Mouse (Mus musculus): ENCODE data around the gene Pax3. TPM values are rescaled to one million over a fixed set of nuclear protein-coding genes. Genes with fewer than 3 reads are reported as not detected.

Pax3 gene
- total and polyA plus RNA-seq, 3 experiments, result 0.08 to 0.10 TPM; not detected in 1

GRCm38 (mm10) chr1:78204341-78204740 lies 7.4 kb upstream of the Pax3 start:
- Histone ChIP-seq H3K79me2 (replicated peaks; ENCODE audit: control insufficient read depth, extremely low read depth, insufficient read depth, poor library complexity, severe bottlenecking) (no peaks in the 10 kb centered on the region), H3K4me1 (ENCODE audit: control insufficient read depth in 1 of 2, insufficient read depth in 2 of 2) (peaks cover 0 to 4% of the 10 kb centered on the region in 2 experiments; a peak in 2 of 4 replicates), H3K27ac (ENCODE audit: insufficient read depth, low read depth) (no peak overlapping the region), H3K9ac (ENCODE audit: insufficient read depth, low read depth) (peak overlapping the region; percentile 69; the same call in 1 of the 2 replicates), H3K9me3 (replicated peaks; ENCODE audit: low read length) (no peaks in the 10 kb centered on the region), H3K4me2 (ENCODE audit: insufficient read depth, low read depth, poor library complexity, severe bottlenecking) (peak overlapping the region; percentile 81), H3K36me3 (replicated peaks in 1 of 2; ENCODE audit: control insufficient read depth in 1 of 2, insufficient read depth in 1 of 2, low read length in 1 of 2) (no peaks in the 10 kb centered on the region), H3K4me3 (replicated peaks in 1 of 3; ENCODE audit: low read depth in 2 of 3, low read length in 2 of 3, poor library complexity in 1 of 3) (peak overlapping the region in 1 of 3 experiments; percentile 54), H3K27me3 (replicated peaks) (no peaks in the 10 kb centered on the region)
- in situ Hi-C loops (cut with MboI; ENCODE audit: low pct_ligation_motif_present, low pct_unique_long_range_greater_than_20kb, low sequenced_read_pairs), result no loop called here
- dilution Hi-C loops (cut with MboI; ENCODE audit: extremely low pct_ligation_motif_present, extremely low pct_unique_long_range_greater_than_20kb, low sequenced_read_pairs), result no loop called here
- TF ChIP-seq ETS1 (conservative IDR thresholded peaks at IDR 0.05; ENCODE audit: low read depth, low read length) (no peak), ZC3H11A (IDR thresholded peaks at IDR 0.05; ENCODE audit: low read depth, low read length) (no peak), NRF1 (IDR thresholded peaks at IDR 0.05; ENCODE audit: low read depth, low read length) (no peak), RAD21 (IDR thresholded peaks at IDR 0.05; ENCODE audit: low read depth, low read length) (no peak)
- DNase-seq (ENCODE audit: extremely low read depth), result no peak

GRCm38 (mm10) chr1:78203622-78204211 lies 6.8 kb upstream of the Pax3 start:
- TF ChIP-seq KAT2A (IDR thresholded peaks at IDR 0.05; ENCODE audit: insufficient replicate concordance, low read length) (no peak), TCF12 (IDR thresholded peaks at IDR 0.05; ENCODE audit: low read depth, low read length) (0 out of 2 replicates have a peak, but pooled peaks have one; percentile 30), RCOR1 (conservative IDR thresholded peaks at IDR 0.05; ENCODE audit: low read depth, low read length) (no peak), BHLHE40 (IDR thresholded peaks at IDR 0.05; ENCODE audit: low read depth, low read length) (peak; percentile 81)
- H3K4me1 ChIP-seq (ENCODE audit: control insufficient read depth in 1 of 2, insufficient read depth in 2 of 2), result peaks cover 0 to 4% of the 10 kb centered on the region in 2 experiments; a peak in 2 of 4 replicates
- H3K27me3 ChIP-seq (replicated peaks), result no peaks in the 10 kb centered on the region
- H3K27ac ChIP-seq (ENCODE audit: insufficient read depth, low read depth), result no peak overlapping the region
- peak overlapping the region; percentile 81 for H3K4me2 ChIP-seq (ENCODE audit: insufficient read depth, low read depth, poor library complexity, severe bottlenecking)
- no peaks in the 10 kb centered on the region for H3K9me3 ChIP-seq (replicated peaks; ENCODE audit: low read length)
- no peaks in the 10 kb centered on the region for H3K79me2 ChIP-seq (replicated peaks; ENCODE audit: control insufficient read depth, extremely low read depth, insufficient read depth, poor library complexity, severe bottlenecking)
- no peaks in the 10 kb centered on the region for H3K36me3 ChIP-seq (replicated peaks in 1 of 2; ENCODE audit: control insufficient read depth in 1 of 2, insufficient read depth in 1 of 2, low read length in 1 of 2)
- H3K9ac ChIP-seq (ENCODE audit: insufficient read depth, low read depth), result peak overlapping the region; percentile 69
- peak overlapping the region; percentile 54 to 59 (median 55) for H3K4me3 ChIP-seq (replicated peaks in 1 of 3; ENCODE audit: low read depth in 2 of 3, low read length in 2 of 3, poor library complexity in 1 of 3)
- in situ Hi-C loops (cut with MboI; ENCODE audit: low pct_ligation_motif_present, low pct_unique_long_range_greater_than_20kb, low sequenced_read_pairs) (no loop called here), dilution Hi-C loops (cut with MboI; ENCODE audit: extremely low pct_ligation_motif_present, extremely low pct_unique_long_range_greater_than_20kb, low sequenced_read_pairs) (no loop called here)
- DNase-seq (ENCODE audit: extremely low read depth), result no peak

DNA sequence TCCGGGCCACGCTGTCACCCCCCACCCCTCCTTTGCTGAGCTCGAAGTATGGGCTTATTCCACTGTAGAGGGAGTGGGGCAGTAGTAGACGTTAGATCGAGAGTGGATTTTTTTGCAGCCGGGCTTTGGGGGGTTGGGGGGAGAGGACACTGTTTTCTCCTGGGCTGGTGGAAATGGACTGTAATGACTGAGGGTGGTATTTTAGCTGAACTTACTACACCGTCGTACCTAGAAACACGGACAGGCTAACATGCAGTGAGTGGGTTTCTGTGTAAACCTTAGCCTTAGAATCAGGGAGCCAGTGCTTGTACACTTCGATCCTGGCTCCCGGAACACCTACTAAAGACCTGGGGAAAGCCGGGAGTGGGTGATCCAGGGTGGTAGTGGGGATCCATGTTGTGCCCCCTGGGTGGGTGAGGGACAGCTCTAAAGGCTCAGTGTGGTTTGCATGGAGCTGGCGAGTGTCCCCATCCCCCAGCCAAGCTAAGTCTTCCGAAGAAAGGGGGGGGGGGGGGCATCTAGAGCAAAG lies 6.2 kb upstream of the Pax3 start:
- Histone ChIP-seq H3K4me3 (replicated peaks in 1 of 3; ENCODE audit: low read depth in 2 of 3, low read length in 2 of 3, poor library complexity in 1 of 3) (peak overlapping the region; percentile 54 to 59 (median 55)), H3K4me2 (ENCODE audit: insufficient read depth, low read depth, poor library complexity, severe bottlenecking) (peak overlapping the region; percentile 81), H3K27ac (ENCODE audit: insufficient read depth, low read depth) (no peak overlapping the region), H3K36me3 (replicated peaks in 1 of 2; ENCODE audit: control insufficient read depth in 1 of 2, insufficient read depth in 1 of 2, low read length in 1 of 2) (no peaks in the 10 kb centered on the region), H3K4me1 (ENCODE audit: control insufficient read depth in 1 of 2, insufficient read depth in 2 of 2) (peaks cover 0 to 4% of the 10 kb centered on the region in 2 experiments; a peak in 2 of 4 replicates), H3K9ac (ENCODE audit: insufficient read depth, low read depth) (peak overlapping the region; percentile 69), H3K79me2 (replicated peaks; ENCODE audit: control insufficient read depth, extremely low read depth, insufficient read depth, poor library complexity, severe bottlenecking) (no peaks in the 10 kb centered on the region), H3K27me3 (replicated peaks) (no peaks in the 10 kb centered on the region), H3K9me3 (replicated peaks; ENCODE audit: low read length) (no peaks in the 10 kb centered on the region)
- in situ Hi-C loops (cut with MboI; ENCODE audit: low pct_ligation_motif_present, low pct_unique_long_range_greater_than_20kb, low sequenced_read_pairs), result no loop called here
- dilution Hi-C loops (cut with MboI; ENCODE audit: extremely low pct_ligation_motif_present, extremely low pct_unique_long_range_greater_than_20kb, low sequenced_read_pairs), result no loop called here
- TF ChIP-seq KAT2A (IDR thresholded peaks at IDR 0.05; ENCODE audit: insufficient replicate concordance, low read length), result no peak
- TF ChIP-seq BHLHE40 (IDR thresholded peaks at IDR 0.05; ENCODE audit: low read depth, low read length), result no peak
- no peak for TF ChIP-seq ELF1 (IDR thresholded peaks at IDR 0.05; ENCODE audit: low read depth, low read length)
- no peak for TF ChIP-seq TCF12 (IDR thresholded peaks at IDR 0.05; ENCODE audit: low read depth, low read length)
- no peak for TF ChIP-seq RAD21 (IDR thresholded peaks at IDR 0.05; ENCODE audit: low read depth, low read length)
- no peak for TF ChIP-seq ETS1 (conservative IDR thresholded peaks at IDR 0.05; ENCODE audit: low read depth, low read length)
- no peak for TF ChIP-seq GABPA (IDR thresholded peaks at IDR 0.05; ENCODE audit: insufficient replicate concordance, low read depth, low read length)
- no peak for TF ChIP-seq TBP (conservative IDR thresholded peaks at IDR 0.05; ENCODE audit: low read depth, low read length)
- TF ChIP-seq RCOR1 (conservative IDR thresholded peaks at IDR 0.05; ENCODE audit: low read depth, low read length), result no peak
- DNase-seq (ENCODE audit: extremely low read depth), result no peak
